Mouse (Mus musculus) cortical plate, adult 2 months (tissue): ENCODE measurements around the gene Gkn2. TPM values are rescaled to one million over a fixed set of nuclear protein-coding genes. Genes with fewer than 3 reads are reported as not detected.

Experiments
- H3K27ac ChIP-seq: fragments of 200-500 bp; 2 replicates; pipeline ENCODE4 v1.5.1; 2012; ENCODE audit warnings: low read length, control low read depth, inconsistent platforms; ENCODE audit not compliant: insufficient read depth
- H3K4me1 ChIP-seq: fragments of 200-500 bp; 2 replicates; pipeline ENCODE4 v1.6.1; 2011; ENCODE audit warnings: low read length; ENCODE audit not compliant: control insufficient read depth, insufficient read depth
- H3K4me3 ChIP-seq: fragments of 200-500 bp; 2 replicates; pipeline ENCODE4 v1.5.1; 2011; ENCODE audit warnings: mild to moderate bottlenecking, low read length, control low read depth; ENCODE audit not compliant: insufficient read depth
- CTCF ChIP-seq: fragments of 200-500 bp; IDR thresholded peaks from 2 replicates; pipeline ENCODE4 v1.5.1; 2011; ENCODE audit warnings: mild to moderate bottlenecking, control low read depth, low read length; ENCODE audit not compliant: insufficient read depth; ENCODE audit errors: extremely low read depth
- POLR2A ChIP-seq: fragments of 200-500 bp; IDR thresholded peaks from 2 replicates; pipeline ENCODE4 v1.6.1; 2011; ENCODE audit warnings: mild to moderate bottlenecking, low read length, control low read depth; ENCODE audit not compliant: insufficient read depth; ENCODE audit errors: extremely low read depth
- polyA plus RNA-seq: library from polyadenylated mRNA; depleted of rRNA; stranded (reverse); fragments of >200 nt; gene quantifications from 2 replicates; pipeline ENCODE4 v1.2.3, GENCODE M21; 2012

Gene Gkn2
- polyA plus RNA-seq, 1 experiment: not detected

DNA sequence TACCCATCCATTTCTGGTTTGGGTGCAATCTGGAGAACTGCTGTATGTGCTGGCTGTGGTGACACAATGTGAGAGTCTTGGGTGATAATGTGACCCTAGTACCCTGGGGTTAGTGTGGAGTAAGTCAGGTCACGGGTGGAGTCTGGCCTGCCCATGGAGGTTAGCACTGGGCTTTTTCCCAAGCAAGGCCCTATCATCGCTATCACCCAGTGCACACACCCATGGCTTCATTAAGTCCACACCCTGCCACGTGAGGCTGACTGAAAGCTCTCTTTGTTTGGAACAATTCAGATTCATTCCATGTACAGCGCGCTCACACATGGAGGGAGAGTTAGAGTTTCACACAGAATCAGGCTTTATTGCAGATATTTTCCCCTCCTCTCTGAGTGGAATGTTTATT, 18.7 kb upstream of the Gkn2 start:
- no peak for TF ChIP-seq CTCF
- TF ChIP-seq POLR2A: no peak
- Histone ChIP-seq H3K4me3 (no peak overlapping the region), H3K4me1 (no peaks in the 10 kb centered on the region), H3K27ac (no peak overlapping the region)

DNA sequence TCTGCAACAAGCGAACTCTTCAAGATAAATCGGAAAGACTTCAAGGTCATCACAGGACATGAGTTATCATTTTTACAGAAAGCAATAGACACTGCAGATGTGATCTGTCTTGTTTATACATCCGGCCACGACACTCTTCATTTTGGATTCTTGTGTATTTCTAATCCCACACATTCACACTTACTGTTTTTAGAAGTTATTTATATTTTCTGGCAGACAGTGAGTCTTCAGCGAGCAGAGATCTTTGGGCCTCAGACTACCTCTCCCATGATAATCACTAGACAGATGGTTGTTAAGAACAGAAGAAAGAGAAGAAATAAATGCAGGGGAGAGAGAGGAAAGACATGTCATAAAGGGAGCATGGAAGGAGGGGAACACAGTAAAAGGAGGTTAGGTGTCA, 3.9 kb upstream of the Gkn2 start:
- H3K4me1 ChIP-seq: peaks cover 5% of the 10 kb centered on the region
- TF ChIP-seq CTCF (no peak), POLR2A (no peak)
- no peak overlapping the region for H3K4me3 ChIP-seq
- H3K27ac ChIP-seq: peak overlapping the region; percentile 7; the same call in 1 of the 2 replicates

DNA sequence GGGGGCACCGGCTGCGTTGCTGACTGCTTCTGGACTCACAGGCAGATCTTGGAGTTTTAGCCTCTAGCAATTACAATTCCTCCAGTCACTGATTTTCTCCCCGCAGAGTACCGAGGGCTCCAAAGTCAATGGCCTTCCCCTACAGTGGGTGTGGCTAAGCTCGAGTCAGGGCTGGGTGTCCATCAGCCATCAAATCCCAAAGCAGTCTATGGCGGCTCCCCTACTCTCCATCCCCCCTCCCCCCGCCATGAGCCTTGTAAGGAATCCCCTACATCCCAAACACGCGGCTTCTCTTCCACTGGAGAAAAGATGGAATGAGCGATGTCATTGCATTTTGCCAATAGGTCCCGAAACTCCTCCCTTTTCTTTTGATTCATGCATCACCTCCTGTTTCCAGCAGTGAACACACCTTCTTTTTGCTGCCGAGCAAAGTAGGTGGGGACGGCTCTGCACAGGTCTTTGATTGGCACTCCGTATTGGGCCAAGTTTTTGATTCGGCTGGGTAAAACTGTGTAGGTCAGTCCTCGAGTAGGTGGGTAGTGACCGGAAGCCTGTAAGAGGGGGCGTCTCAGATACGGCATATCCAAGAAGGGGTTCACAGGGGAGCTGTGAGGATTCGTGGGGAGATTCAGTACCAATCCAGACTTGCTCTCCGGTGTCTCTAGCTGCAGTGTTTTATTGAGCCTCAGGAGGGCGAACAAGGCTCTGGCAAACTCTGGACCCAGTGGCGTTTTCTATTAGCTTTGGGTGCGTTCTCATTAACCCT, 11.0 kb downstream of the Gkn2 start:
- Histone ChIP-seq H3K4me1 (peaks cover 4% of the 10 kb centered on the region; the same call in 1 of the 2 replicates), H3K4me3 (peak overlapping the region; percentile 37), H3K27ac (no peak overlapping the region)
- TF ChIP-seq POLR2A (no peak), CTCF (peak; percentile 47)

DNA sequence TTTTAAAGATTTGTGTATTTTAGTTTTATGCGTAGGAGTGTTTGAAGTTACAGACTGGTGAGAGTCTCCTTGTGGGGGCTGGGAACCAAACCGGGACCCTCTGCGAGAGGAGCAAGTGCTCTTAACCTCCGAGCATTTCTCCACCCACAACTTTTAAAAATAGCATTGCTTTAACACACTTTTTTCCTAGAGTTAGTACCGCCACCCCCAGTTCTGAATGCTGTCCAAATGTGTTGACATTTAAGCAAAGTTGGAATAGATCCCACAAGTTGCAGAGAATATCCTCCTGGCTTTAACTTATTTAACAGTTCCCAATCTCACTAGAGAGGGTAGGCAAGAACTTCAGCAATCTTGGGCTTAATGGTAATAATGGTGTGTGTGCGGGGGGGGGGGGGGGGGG, 11.6 kb downstream of the Gkn2 start:
- Histone ChIP-seq H3K4me1 (peaks cover 4% of the 10 kb centered on the region; the same call in 1 of the 2 replicates), H3K27ac (no peak overlapping the region), H3K4me3 (peak overlapping the region; percentile 37; the same call in 1 of the 2 replicates)
- TF ChIP-seq POLR2A (no peak), CTCF (no peak)

DNA sequence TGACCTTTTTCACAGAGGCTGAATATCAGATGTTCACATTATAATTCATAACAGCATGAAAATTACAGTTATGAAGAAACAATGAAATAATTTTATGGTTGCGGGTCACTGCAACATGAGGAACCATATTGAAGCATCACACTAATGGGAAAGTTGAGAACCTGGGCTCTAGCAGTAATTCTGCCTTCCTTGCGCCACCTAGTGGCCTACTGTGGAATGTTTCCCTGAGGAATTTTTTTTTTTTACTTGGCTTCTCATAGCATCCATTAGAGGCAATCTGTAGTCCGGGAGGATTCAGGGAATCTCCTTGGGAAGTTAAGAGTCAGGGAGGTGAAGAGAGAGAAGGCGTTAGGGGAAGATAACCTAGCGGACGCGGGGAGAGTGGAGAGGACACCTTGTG, 13.0 kb downstream of the Gkn2 start:
- Histone ChIP-seq H3K4me1 (peaks cover 4% of the 10 kb centered on the region; the same call in 1 of the 2 replicates), H3K27ac (no peak overlapping the region), H3K4me3 (no peak overlapping the region)
- TF ChIP-seq POLR2A (no peak), CTCF (peak; percentile 76)

DNA sequence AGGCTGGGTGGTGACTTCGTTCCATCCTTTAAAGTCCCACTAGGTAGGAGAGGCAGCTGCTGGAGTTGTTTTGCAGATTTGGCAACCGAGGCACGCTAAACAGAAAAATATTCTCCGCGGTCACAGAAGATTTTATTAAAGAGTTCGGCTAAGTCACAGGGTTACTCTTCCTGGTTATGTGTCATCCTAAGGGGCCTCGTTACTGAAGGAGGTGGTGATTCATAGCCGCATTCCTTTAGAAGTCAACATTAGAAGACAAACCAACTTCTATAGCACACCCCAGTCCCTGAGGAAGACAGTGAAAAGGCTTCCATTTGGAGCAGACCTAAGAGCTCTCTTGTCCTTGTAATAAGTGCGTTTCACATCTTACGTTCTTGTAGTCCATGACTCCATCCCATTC, 13.5 kb downstream of the Gkn2 start:
- H3K4me3 ChIP-seq: no peak overlapping the region
- H3K4me1 ChIP-seq: peaks cover 4% of the 10 kb centered on the region; the same call in 1 of the 2 replicates
- TF ChIP-seq POLR2A (no peak), CTCF (no peak)
- no peak overlapping the region for H3K27ac ChIP-seq

DNA sequence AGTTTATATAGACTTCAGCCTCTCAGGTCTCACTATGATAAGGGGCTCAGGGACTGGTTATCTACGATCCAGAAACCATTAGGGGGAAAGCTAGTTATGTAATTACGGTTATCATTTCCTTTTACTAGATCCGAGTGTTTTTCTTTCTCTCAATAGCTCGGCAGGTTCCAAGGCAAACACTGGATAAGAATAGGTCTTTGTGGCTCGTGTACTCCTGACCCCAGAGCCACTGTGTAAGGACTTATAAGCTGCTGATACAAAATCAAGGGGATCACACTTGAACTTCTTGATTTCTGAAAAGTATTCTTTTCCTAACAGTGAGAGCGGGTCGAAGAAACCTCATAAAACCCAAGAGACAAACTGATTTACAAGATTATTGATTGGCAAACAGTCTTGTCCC, 15.7 kb downstream of the Gkn2 start, which contains the start of gene Gkn3:
Gkn3 (minus strand) TSS at position 59 of the 400 bp plus-strand sequence.
- peaks cover 4% of the 10 kb centered on the region; the same call in 1 of the 2 replicates for H3K4me1 ChIP-seq
- no peak within 1 kb of the TSS for H3K27ac ChIP-seq
- TF ChIP-seq CTCF (no peak), POLR2A (no peak)
- no peak within 1 kb of the TSS for H3K4me3 ChIP-seq

DNA sequence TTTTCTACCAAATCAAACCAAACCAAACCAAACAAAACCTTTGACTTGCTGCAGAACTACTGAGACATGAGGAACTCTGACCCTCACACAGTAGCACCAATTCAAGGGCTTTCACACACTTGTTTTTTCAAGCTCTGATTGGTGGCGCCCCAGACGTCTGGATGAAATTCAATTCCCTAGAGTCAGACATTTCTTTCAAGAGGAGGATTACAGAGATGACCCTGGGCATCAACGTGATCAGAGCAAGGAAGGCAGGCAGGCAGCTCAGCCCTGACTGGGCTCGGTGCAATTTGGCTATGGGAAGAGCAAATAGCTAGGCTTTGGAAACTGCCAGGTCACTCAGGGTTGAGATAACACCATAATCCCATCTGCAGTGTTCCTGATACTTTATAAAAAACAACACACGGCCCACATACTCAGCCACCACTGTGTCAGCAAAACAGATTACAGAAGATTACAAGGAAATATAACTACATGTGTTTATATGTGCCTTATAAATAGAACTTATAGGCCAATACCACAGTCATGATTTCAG, 16.4 kb downstream of the Gkn2 start:
- Histone ChIP-seq H3K27ac (no peak overlapping the region), H3K4me3 (no peak overlapping the region), H3K4me1 (0 out of 2 replicates have a peak, but pooled peaks cover 1% of the 10 kb centered on the region)
- no peak for TF ChIP-seq CTCF
- TF ChIP-seq POLR2A: no peak

DNA sequence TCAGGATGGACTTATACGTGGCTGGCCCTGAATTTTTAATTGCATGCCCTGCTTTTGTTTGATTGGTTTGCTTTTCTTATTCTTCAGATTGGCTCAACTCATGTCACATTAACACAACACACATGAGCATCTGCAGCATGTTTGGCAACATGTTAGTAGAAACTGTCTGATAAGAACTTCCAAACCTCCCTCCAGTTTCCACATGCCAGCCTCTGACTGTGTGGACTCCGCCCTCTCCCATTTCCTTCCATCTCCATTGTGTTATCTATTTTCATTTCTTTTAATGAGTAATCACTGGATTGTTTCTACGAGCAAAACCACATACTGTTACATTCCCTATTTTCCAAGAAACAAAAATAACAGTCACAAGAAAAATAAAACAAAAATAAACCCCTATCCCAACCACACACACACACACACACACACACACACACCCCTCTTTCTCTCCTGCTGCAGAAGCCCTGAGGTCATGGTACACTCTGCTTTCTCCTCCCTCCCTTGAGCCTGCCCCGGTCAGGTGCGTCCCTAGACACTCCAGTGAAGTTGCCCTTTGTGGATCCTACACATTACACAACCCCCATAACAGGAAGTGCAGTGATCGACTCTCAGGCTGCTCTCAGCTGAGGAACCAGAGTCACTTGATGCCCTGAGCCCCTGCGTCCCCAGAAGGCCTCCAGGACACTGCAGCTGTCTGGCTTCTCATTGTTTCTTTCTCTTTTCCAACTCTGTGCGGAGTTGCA, 20.5 kb downstream of the Gkn2 start:
- H3K4me3 ChIP-seq: no peak overlapping the region
- H3K4me1 ChIP-seq: no peaks in the 10 kb centered on the region
- TF ChIP-seq CTCF: no peak
- no peak for TF ChIP-seq POLR2A
- H3K27ac ChIP-seq: no peak overlapping the region
